Mouse (Mus musculus) heart, postnatal 0 days (tissue): ENCODE data around the gene Lpar2. TPM values are rescaled to one million over a fixed set of nuclear protein-coding genes. Genes with fewer than 3 reads are reported as not detected.

ENCODE experiments used
- ATAC-seq: fragments of 200-750 bp; cut with Nextera tagmentation; 2 replicates; pipeline ENCODE4 v1.8.0; 2017; ENCODE audit warnings: low read depth, moderate number of reproducible peaks, moderate library complexity; ENCODE audit not compliant: insufficient read depth
- DNase-seq: peaks from one replicate; pipeline ENCODE4 v3.0.0-alpha.2; 2016; ENCODE audit warnings: low spot score
- H3K27ac ChIP-seq: fragments of 300-500 bp; sonication (generic); 2 replicates; pipeline ENCODE4 v1.5.1; 2014; ENCODE audit warnings: low read depth, mild to moderate bottlenecking
- H3K27me3 ChIP-seq: fragments of 300-500 bp; sonication (generic); 2 replicates; pipeline ENCODE4 v1.6.1; 2014; ENCODE audit warnings: low read length, mixed read lengths; ENCODE audit not compliant: control insufficient read depth, insufficient read depth
- H3K36me3 ChIP-seq: fragments of 300-500 bp; sonication (generic); replicated peaks from 2 replicates; pipeline ENCODE4 v1.6.1; 2014; ENCODE audit warnings: low read length, mixed read lengths; ENCODE audit not compliant: control insufficient read depth, insufficient read depth
- H3K4me1 ChIP-seq: fragments of 300-500 bp; sonication (generic); 2 replicates; pipeline ENCODE4 v1.6.1; 2014; ENCODE audit warnings: antibody characterized with exemption; ENCODE audit not compliant: control insufficient read depth, insufficient read depth
- H3K4me2 ChIP-seq: fragments of 300-500 bp; sonication (generic); 2 replicates; pipeline ENCODE4 v1.6.1; 2014; ENCODE audit warnings: low read depth, mild to moderate bottlenecking, low read length, moderate library complexity
- H3K4me3 ChIP-seq: fragments of 300-500 bp; sonication (generic); 2 replicates; pipeline ENCODE4 v1.5.1; 2014; ENCODE audit warnings: low read depth, low read length
- H3K9ac ChIP-seq: fragments of 300-500 bp; sonication (generic); replicated peaks from 2 replicates; pipeline ENCODE4 v1.6.1; 2014; ENCODE audit warnings: low read depth, low read length, mixed read lengths
- H3K9me3 ChIP-seq: fragments of 300-500 bp; sonication (generic); replicated peaks from 2 replicates; pipeline ENCODE4 v1.6.1; 2016; ENCODE audit warnings: low read length; ENCODE audit not compliant: control insufficient read depth
- CTCF ChIP-seq: IDR thresholded peaks from 2 replicates; pipeline ENCODE4 v1.5.1; 2016; ENCODE audit warnings: antibody characterized with exemption, control low read depth, low read depth
- EP300 ChIP-seq: IDR thresholded peaks from 2 replicates; pipeline ENCODE4 v1.6.1; 2016; ENCODE audit warnings: antibody characterized with exemption, low read depth
- WGBS: fragments of 180-500 bp; shearing (Covaris S2); extraction: QIAGEN DNeasy Blood & Tissue Kit; methylation state at CpG from one replicate; pipeline ENCODE4 v1.1.7; 2014; 5-methylcytosine and 5-hydroxymethylcytosine counted together
- polyA plus RNA-seq: library from polyadenylated mRNA; unstranded; fragments of >200 nt; fragmentation: Nextera tagmentation; extraction: Ambion mirVana; gene quantifications from 2 replicates; pipeline ENCODE4 v1.2.1, GENCODE M21; 2015
- total RNA-seq: library from RNA; depleted of rRNA; stranded (reverse); fragments of >200 nt; gene quantifications from 2 replicates; pipeline ENCODE4 v1.2.3, GENCODE M21; 2014; ENCODE audit warnings: low replicate concordance

The Lpar2 gene
- total and polyA plus RNA-seq, 2 experiments from 2014 or later: 0.10 to 0.50 TPM

- no peaks in the 10 kb centered on the region for H3K9me3 ChIP-seq
- WGBS: 91% methylated on average over 4 of the region's 4 CpGs
These were observed 6.8 kb upstream of the Lpar2 start for GRCm38 (mm10) chr8:69815396-69815795.

GRCm38 (mm10) chr8:69820466-69820865, 1.8 kb upstream of the Lpar2 start:
- Histone ChIP-seq H3K9me3 (no peaks in the 10 kb centered on the region), H3K4me1 (peaks cover 11% of the 10 kb centered on the region; the same call in 1 of the 2 replicates), H3K9ac (no peak overlapping the region), H3K4me3 (no peak overlapping the region), H3K36me3 (peaks cover 12% of the 10 kb centered on the region; the same call in 1 of the 2 replicates), H3K27me3 (no peaks in the 10 kb centered on the region), H3K27ac (no peak overlapping the region), H3K4me2 (no peak overlapping the region)
- DNase-seq: no peak
- TF ChIP-seq EP300 (no peak), CTCF (no peak)
- WGBS: 74% methylated on average over 9 of the region's 9 CpGs
- no peak for ATAC-seq

More at GRCm38 (mm10) chr8:69815396-69815795, 6.8 kb upstream of the Lpar2 start:
- TF ChIP-seq EP300 (no peak), CTCF (no peak)
- Histone ChIP-seq H3K4me1 (no peaks in the 10 kb centered on the region), H3K36me3 (peaks cover 31% of the 10 kb centered on the region), H3K4me2 (no peak overlapping the region), H3K27me3 (no peaks in the 10 kb centered on the region), H3K4me3 (no peak overlapping the region), H3K9ac (no peak overlapping the region), H3K27ac (no peak overlapping the region)
- no peak for DNase-seq
- no peak for ATAC-seq

GRCm38 (mm10) chr8:69821971-69822385, 251 bp upstream of the Lpar2 start:
- Histone ChIP-seq H3K4me2 (peak overlapping the region; percentile 78), H3K4me1 (peaks cover 11% of the 10 kb centered on the region; the same call in 1 of the 2 replicates), H3K9me3 (no peaks in the 10 kb centered on the region), H3K4me3 (peak overlapping the region; percentile 48), H3K36me3 (peaks cover 11% of the 10 kb centered on the region; the same call in 1 of the 2 replicates), H3K27me3 (no peaks in the 10 kb centered on the region), H3K9ac (peak overlapping the region; percentile 29), H3K27ac (no peak overlapping the region; the same call in 1 of the 2 replicates)
- ATAC-seq (peak; percentile 32; the same call in 1 of the 2 replicates), DNase-seq (no peak)
- TF ChIP-seq EP300: no peak
- no peak for TF ChIP-seq CTCF
- WGBS: 0% methylated on average over 13 of the region's 22 CpGs

- TF ChIP-seq EP300: no peak
- TF ChIP-seq CTCF: no peak
- Histone ChIP-seq H3K4me2 (no peak overlapping the region), H3K9me3 (no peaks in the 10 kb centered on the region), H3K9ac (no peak overlapping the region), H3K4me3 (no peak overlapping the region), H3K27me3 (no peaks in the 10 kb centered on the region), H3K27ac (no peak overlapping the region), H3K36me3 (no peaks in the 10 kb centered on the region), H3K4me1 (peaks cover 11% of the 10 kb centered on the region; the same call in 1 of the 2 replicates)
- ATAC-seq (no peak), DNase-seq (no peak)
- 81% methylated on average over 12 of the region's 12 CpGs for WGBS
These were observed 4.1 kb downstream of the Lpar2 start for GRCm38 (mm10) chr8:69826371-69826770.

- peak; percentile 85 for ATAC-seq
- Histone ChIP-seq H3K4me1 (peaks cover 4% of the 10 kb centered on the region; the same call in 1 of the 2 replicates), H3K27me3 (no peaks in the 10 kb centered on the region), H3K9ac (peak within 1 kb of the TSS; percentile 45; the same call in 1 of the 2 replicates), H3K9me3 (no peaks in the 10 kb centered on the region), H3K4me2 (peak within 1 kb of the TSS; percentile 68), H3K4me3 (peak within 1 kb of the TSS; percentile 42), H3K36me3 (no peaks in the 10 kb centered on the region), H3K27ac (no peak within 1 kb of the TSS)
- TF ChIP-seq EP300 (no peak), CTCF (peak; percentile 20)
- peak; percentile 76 for DNase-seq
- WGBS: under 1% methylated on average over 38 of the region's 38 CpGs
These were observed 10.1 kb downstream of the Lpar2 start, which contains the start of gene Pbx4 for GRCm38 (mm10) chr8:69832298-69832853. Gene Pbx4 (plus strand): TSS chr8:69832491.
